Mouse (Mus musculus) stomach, postnatal 0 days (tissue): ENCODE results near the gene Ctnnb1. TPM values are rescaled to one million over a fixed set of nuclear protein-coding genes. Genes with fewer than 3 reads are reported as not detected.

ENCODE experiments used
- ATAC-seq: fragments of 200-750 bp; cut with Nextera tagmentation; 2 replicates; pipeline ENCODE4 v1.8.0; 2017; ENCODE audit not compliant: low FRiP score, low TSS enrichment
- DNase-seq: peaks from one replicate; pipeline ENCODE4 v3.0.0-alpha.2; 2016; ENCODE audit warnings: low spot score
- H3K27ac ChIP-seq: fragments of 300-500 bp; sonication (generic); replicated peaks from 2 replicates; pipeline ENCODE4 v1.5.1; 2014; ENCODE audit warnings: mild to moderate bottlenecking, control low read depth
- H3K27me3 ChIP-seq: fragments of 300-500 bp; sonication (generic); 2 replicates; pipeline ENCODE4 v1.6.1; 2014; ENCODE audit warnings: low read length; ENCODE audit not compliant: control insufficient read depth, insufficient read depth
- H3K36me3 ChIP-seq: fragments of 300-500 bp; sonication (generic); 2 replicates; pipeline ENCODE4 v1.6.1; 2014; ENCODE audit warnings: low read length, mixed read lengths; ENCODE audit not compliant: control insufficient read depth, insufficient read depth
- H3K4me1 ChIP-seq: fragments of 300-500 bp; sonication (generic); replicated peaks from 2 replicates; pipeline ENCODE4 v1.6.1; 2014; ENCODE audit warnings: antibody characterized with exemption; ENCODE audit not compliant: control insufficient read depth, insufficient read depth
- H3K4me2 ChIP-seq: fragments of 300-500 bp; sonication (generic); replicated peaks from 2 replicates; pipeline ENCODE4 v1.6.1; 2014; ENCODE audit warnings: low read depth, mild to moderate bottlenecking, control low read depth, moderate library complexity
- H3K4me3 ChIP-seq: fragments of 300-500 bp; sonication (generic); 2 replicates; pipeline ENCODE4 v1.5.1; 2014; ENCODE audit warnings: low read depth, low read length, control low read depth
- H3K9ac ChIP-seq: fragments of 300-500 bp; sonication (generic); 2 replicates; pipeline ENCODE4 v1.6.1; 2014; ENCODE audit warnings: mild to moderate bottlenecking, low read length, control low read depth, mixed read lengths
- H3K9me3 ChIP-seq: fragments of 300-500 bp; sonication (generic); 2 replicates; pipeline ENCODE4 v1.6.1; 2016; ENCODE audit warnings: low read length; ENCODE audit not compliant: control insufficient read depth
- CTCF ChIP-seq: IDR thresholded peaks from 2 replicates; pipeline ENCODE4 v1.5.1; 2016; ENCODE audit warnings: antibody characterized with exemption, low read depth, mild to moderate bottlenecking, moderate library complexity
- EP300 ChIP-seq: optimal IDR thresholded peaks from 2 replicates; pipeline ENCODE3; 2016; ENCODE audit warnings: antibody characterized with exemption
- WGBS: fragments of 180-500 bp; shearing (Covaris S2); extraction: QIAGEN DNeasy Blood & Tissue Kit; methylation state at CpG from one replicate; pipeline ENCODE4 v1.1.7; 2014; 5-methylcytosine and 5-hydroxymethylcytosine counted together
- polyA plus RNA-seq: library from polyadenylated mRNA; unstranded; fragments of >200 nt; fragmentation: Nextera tagmentation; extraction: Ambion mirVana; gene quantifications from 2 replicates; pipeline ENCODE4 v1.2.1, GENCODE M21; 2015

The Ctnnb1 gene
- polyA plus RNA-seq, 1 experiment from 2014 or later: 220 TPM

- H3K4me3 ChIP-seq: no peak overlapping the region
- H3K9ac ChIP-seq: no peak overlapping the region
- no peaks in the 10 kb centered on the region for H3K27me3 ChIP-seq
- TF ChIP-seq EP300 (no peak), CTCF (no peak)
- H3K4me1 ChIP-seq: no peaks in the 10 kb centered on the region; the same call in 1 of the 2 replicates
- H3K4me2 ChIP-seq: no peak overlapping the region
- no peak overlapping the region for H3K27ac ChIP-seq
- ATAC-seq: no peak
- no peaks in the 10 kb centered on the region for H3K36me3 ChIP-seq
- no peaks in the 10 kb centered on the region for H3K9me3 ChIP-seq
- DNase-seq: no peak
- WGBS: 95% methylated on average over 12 of the region's 12 CpGs
These were observed 1.0 kb downstream of the Ctnnb1 start for GRCm38 (mm10) chr9:120930021-120930420.

GRCm38 (mm10) chr9:120930811-120931210 lies 1.8 kb downstream of the Ctnnb1 start:
- 37% methylated on average over 8 of the region's 8 CpGs for WGBS
- Histone ChIP-seq H3K4me1 (no peaks in the 10 kb centered on the region; the same call in 1 of the 2 replicates), H3K9me3 (no peaks in the 10 kb centered on the region), H3K36me3 (no peaks in the 10 kb centered on the region), H3K27me3 (no peaks in the 10 kb centered on the region), H3K9ac (no peak overlapping the region), H3K4me3 (no peak overlapping the region), H3K27ac (no peak overlapping the region), H3K4me2 (no peak overlapping the region)
- DNase-seq (no peak), ATAC-seq (no peak)
- TF ChIP-seq CTCF (no peak), EP300 (no peak)

- H3K9ac ChIP-seq: no peak overlapping the region
- H3K4me2 ChIP-seq: no peak overlapping the region
- no peak for TF ChIP-seq EP300
- TF ChIP-seq CTCF: no peak
- H3K4me1 ChIP-seq: peaks cover 7% of the 10 kb centered on the region
- no peaks in the 10 kb centered on the region for H3K36me3 ChIP-seq
- peak overlapping the region; percentile 56; the same call in 1 of the 2 replicates for H3K27ac ChIP-seq
- 44% methylated on average over 6 of the region's 6 CpGs for WGBS
- H3K27me3 ChIP-seq: no peaks in the 10 kb centered on the region
- no peaks in the 10 kb centered on the region for H3K9me3 ChIP-seq
- DNase-seq (no peak), ATAC-seq (no peak)
- H3K4me3 ChIP-seq: no peak overlapping the region
These were observed 3.4 kb downstream of the Ctnnb1 start for GRCm38 (mm10) chr9:120932371-120932770.

GRCm38 (mm10) chr9:120932797-120933586 lies 4.0 kb downstream of the Ctnnb1 start:
- Histone ChIP-seq H3K27me3 (no peaks in the 10 kb centered on the region), H3K9ac (peak overlapping the region; percentile 98), H3K36me3 (no peaks in the 10 kb centered on the region), H3K4me2 (peak overlapping the region; percentile 77; the same call in 1 of the 2 replicates), H3K9me3 (no peaks in the 10 kb centered on the region), H3K4me3 (peak overlapping the region; percentile 82), H3K27ac (peak overlapping the region; percentile 97), H3K4me1 (peaks cover 12% of the 10 kb centered on the region)
- TF ChIP-seq CTCF (peak; percentile 14; the same call in 1 of the 2 replicates), EP300 (no peak)
- WGBS: 9% methylated on average over 43 of the region's 78 CpGs
- peak; percentile 98 for DNase-seq
- ATAC-seq: peak; percentile 90

GRCm38 (mm10) chr9:120933587-120933885 lies 4.5 kb downstream of the Ctnnb1 start:
- H3K9ac ChIP-seq: peak overlapping the region; percentile 98
- no peaks in the 10 kb centered on the region for H3K36me3 ChIP-seq
- H3K9me3 ChIP-seq: no peaks in the 10 kb centered on the region
- TF ChIP-seq CTCF (no peak), EP300 (no peak)
- H3K4me1 ChIP-seq: peaks cover 14% of the 10 kb centered on the region
- DNase-seq: no peak
- H3K4me2 ChIP-seq: peak overlapping the region; percentile 77
- peak overlapping the region; percentile 82 for H3K4me3 ChIP-seq
- peak overlapping the region; percentile 97 for H3K27ac ChIP-seq
- H3K27me3 ChIP-seq: no peaks in the 10 kb centered on the region
- ATAC-seq: no peak; the same call in 1 of the 2 replicates
- WGBS: under 1% methylated on average over 25 of the region's 58 CpGs
